Mouse (Mus musculus) lung, adult 10 weeks (tissue): ENCODE measurements around the gene Nek5. TPM values are rescaled to one million over a fixed set of nuclear protein-coding genes. Genes with fewer than 3 reads are reported as not detected.

Experiments
- polyA plus RNA-seq: library from polyadenylated mRNA; stranded (reverse); fragments of 350-450 nt; fragmentation: Illumina TruSeq; extraction: RNeasy Lipid Tissue Mini Kit (QIAGEN cat#74804); gene quantifications from one replicate; pipeline ENCODE4 v1.2.3, GENCODE M21; 2014; ENCODE audit warnings: low read depth, low replicate concordance; ENCODE audit not compliant: insufficient read depth

The Nek5 gene
- 7.0 TPM for polyA plus RNA-seq

GRCm38 (mm10) chr8:22124220-22125152 lies at the start of gene Nek5:
Gene Nek5 (minus strand): TSS chr8:22125053.

GRCm38 (mm10) chr8:22166080-22166603 lies 41.3 kb upstream of the Nek5 start, which contains the start of gene Nek3:
Gene Nek3 (minus strand): TSS chr8:22166435.

GRCm38 (mm10) chr8:22060446-22060889 lies 64.4 kb downstream of the Nek5 start, which contains the start of gene Alg11:
Gene Alg11 (plus strand): TSS chr8:22060721.

GRCm38 (mm10) chr8:22059821-22060445 lies 64.9 kb downstream of the Nek5 start, which contains the start of gene Atp7b:
Gene Atp7b (minus strand): TSS chr8:22060305.

Other genes starting within 250 kb of the Nek5 start
- not detected for gene Defb9, start 239.6 kb downstream of the Nek5 start, polyA plus RNA-seq
- not detected for gene Defb11, start 218.6 kb downstream of the Nek5 start, polyA plus RNA-seq
- not detected for gene Defb15, start 192.3 kb downstream of the Nek5 start, polyA plus RNA-seq
- gene Defb35, start 186.7 kb downstream of the Nek5 start, polyA plus RNA-seq, result not detected
- not detected for gene Defb13, start 178.3 kb downstream of the Nek5 start, polyA plus RNA-seq
- gene Fam90a1a, start 166.3 kb downstream of the Nek5 start, polyA plus RNA-seq, result not detected
- gene Ccdc70, start 155.3 kb downstream of the Nek5 start, polyA plus RNA-seq, result not detected
- gene Atp7b, start 64.7 kb downstream of the Nek5 start, polyA plus RNA-seq, result 7.2 TPM
- 5.5 TPM for gene Alg11, start 64.3 kb downstream of the Nek5 start, polyA plus RNA-seq
- gene Nek3, start 41.4 kb upstream of the Nek5 start, polyA plus RNA-seq, result 1.9 TPM
- 0.74 TPM for gene Ckap2, start 60.8 kb upstream of the Nek5 start, polyA plus RNA-seq
- 21.4 TPM for gene Vps36, start 67.8 kb upstream of the Nek5 start, polyA plus RNA-seq
- 10.5 TPM for gene Thsd1, start 102.3 kb upstream of the Nek5 start, polyA plus RNA-seq
- gene Tpte, start 158.4 kb upstream of the Nek5 start, polyA plus RNA-seq, result not detected